Mouse (Mus musculus): ENCODE data around the gene Ica1.

DNA sequence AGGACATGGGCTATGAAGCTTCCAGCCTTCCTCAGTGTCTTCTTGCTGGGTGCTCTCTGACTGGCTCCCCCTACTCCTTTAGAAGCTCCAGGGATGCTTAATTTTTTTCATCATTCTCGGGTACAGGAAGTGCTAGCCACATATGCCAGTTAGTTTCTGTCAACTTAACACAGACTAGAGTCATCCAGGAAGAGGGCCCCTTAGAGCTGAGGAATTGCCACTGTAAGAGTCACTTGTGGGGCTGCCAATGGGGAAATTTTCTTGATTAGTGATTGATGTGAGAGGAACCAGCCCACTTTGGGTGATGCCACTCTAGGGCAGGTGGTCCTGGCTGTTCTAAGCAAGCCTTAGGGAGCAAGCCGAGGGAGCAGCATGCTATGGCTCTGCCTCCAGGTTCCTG lies 138.8 kb downstream of the Ica1 start:
- TF ChIP-seq POLR2A (IDR thresholded peaks at IDR 0.05; ENCODE audit: control insufficient read depth, low read depth, low read length) (no peak), CTCF (IDR thresholded peaks at IDR 0.05; ENCODE audit: control insufficient read depth, insufficient read depth, insufficient replicate concordance, low read depth, low read length) (no peak)
